Mouse (Mus musculus): ENCODE measurements around the gene Tmprss3.

Tmprss3 gene

GRCm38 (mm10) chr17:31192663-31193062 is 6.1 kb downstream of the Tmprss3 start:
- no peak for DNase-seq

DNA sequence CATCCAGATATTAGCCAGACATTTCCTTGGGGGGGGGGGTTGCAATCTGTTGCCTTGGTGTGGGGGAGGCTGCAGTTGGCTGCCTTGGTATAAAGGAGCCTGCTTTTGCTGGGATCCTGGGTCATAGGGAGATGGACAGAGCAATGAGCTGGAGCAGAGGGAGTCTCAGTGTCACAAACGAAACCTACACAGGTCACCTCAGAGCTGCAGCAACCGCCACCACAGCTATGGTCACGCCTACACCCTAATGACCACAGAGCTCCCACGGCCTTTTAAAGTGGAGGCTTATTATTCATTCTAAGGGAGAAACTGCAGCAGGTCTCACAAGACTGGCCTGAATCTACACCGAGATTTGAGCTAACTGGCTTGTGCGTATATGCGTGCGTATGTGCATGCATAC is 7.0 kb downstream of the Tmprss3 start:
- no peak for DNase-seq

GRCm38 (mm10) chr17:31187370-31187769 is 11.4 kb downstream of the Tmprss3 start:
- DNase-seq: peak; percentile 72

DNA sequence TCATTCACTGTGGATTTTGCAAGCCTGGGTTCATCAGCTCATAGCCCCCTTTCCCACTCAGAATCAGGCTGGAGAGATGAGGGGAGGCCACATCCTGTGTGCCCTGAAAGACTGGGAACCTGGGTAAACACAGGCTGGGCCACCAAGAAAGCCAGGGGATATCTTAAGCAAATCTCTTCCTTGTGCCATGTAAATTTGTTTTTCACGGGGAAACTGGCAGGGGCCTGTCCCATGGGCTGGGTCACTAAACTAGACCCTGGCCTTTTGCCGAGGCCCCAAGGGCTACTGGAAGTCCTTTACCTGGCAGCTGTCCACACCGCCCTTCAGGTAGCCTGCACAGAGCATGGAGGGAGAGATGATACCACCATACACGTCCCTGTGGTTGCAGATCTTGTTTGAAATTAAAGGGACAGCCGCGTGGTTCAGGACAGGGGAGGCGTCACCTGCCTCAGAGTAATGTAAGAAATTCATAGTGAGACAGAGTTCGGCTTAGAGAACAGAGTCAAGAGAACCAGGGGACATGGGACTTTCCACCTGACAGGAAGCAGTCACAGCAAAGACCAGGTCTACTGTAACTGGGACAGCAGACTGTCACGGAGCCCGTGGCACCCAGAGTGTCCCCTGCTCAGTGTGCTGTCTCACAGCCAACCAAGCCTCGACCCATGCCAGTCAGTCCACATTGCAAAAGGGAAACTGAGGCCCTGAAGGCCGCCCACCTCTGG is 14.3 kb downstream of the Tmprss3 start:
- DNase-seq: no peak

GRCm38 (mm10) chr17:31183180-31183974 is 15.4 kb downstream of the Tmprss3 start:
- peak; percentile 15 for DNase-seq

- DNase-seq: no peak
Measured at GRCm38 (mm10) chr17:31181490-31181889, 17.3 kb downstream of the Tmprss3 start.

DNA sequence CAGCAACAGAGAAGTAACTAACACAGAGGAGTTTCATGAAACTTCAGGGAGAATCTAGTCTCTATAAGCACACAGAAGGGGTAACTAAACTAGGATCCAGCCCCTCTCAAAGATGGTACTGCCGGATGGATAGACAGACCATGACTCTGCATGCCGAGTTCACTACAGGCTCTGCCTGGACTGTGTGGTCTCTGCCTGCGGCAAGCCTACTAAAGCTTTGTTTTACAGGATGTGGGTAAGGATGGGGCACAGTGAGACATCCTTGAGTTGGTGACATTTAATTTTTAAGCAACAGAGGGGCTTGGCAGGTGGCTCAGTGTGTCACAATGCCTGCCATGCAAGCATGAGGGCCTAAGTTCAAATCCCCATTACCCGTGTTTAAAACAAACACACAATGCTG is 22.5 kb downstream of the Tmprss3 start:
- no peak for DNase-seq

DNA sequence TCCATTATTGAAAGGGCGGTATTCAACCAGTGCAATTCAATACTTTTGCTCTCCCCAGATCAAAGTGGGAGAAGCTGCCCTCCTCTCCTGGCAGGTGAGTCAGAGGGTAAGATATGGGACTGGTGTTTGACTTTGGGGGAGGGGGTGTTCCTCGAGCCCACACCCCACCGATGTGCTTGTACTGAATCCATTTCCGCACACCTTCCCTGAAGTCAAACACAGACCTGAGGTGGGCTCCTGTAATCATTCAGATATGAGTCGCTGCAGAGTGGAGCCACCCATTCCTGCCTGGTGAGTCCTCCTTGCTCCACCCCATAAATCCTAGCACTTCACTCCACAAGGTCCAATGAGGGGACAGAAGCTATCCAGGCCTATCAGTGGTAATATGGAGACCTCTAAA is 29.0 kb downstream of the Tmprss3 start:
- no peak for DNase-seq

DNA sequence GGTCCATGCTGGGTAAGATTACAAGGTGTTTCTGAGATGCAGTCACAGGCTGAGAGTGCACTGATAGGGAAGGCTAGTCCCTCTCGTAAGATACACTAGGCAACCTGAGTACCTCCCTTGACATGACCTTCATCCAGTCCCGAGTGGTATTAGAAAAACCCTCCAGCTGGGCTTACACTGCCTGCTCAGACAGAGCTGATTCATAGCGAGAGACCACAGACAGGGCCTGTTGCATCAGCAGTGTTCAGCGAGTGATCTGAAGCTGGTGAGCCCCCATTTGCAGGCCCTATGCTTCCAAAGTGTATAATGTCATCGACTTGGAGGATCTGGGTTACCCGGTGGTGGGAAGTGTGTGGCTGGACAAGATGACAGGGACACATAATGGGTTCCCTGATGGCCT is 33.6 kb downstream of the Tmprss3 start, which contains the start of gene Tff1:
TSS of gene Tff1 (minus strand) at position 151 of the 400 bp plus-strand sequence.
- no peak for DNase-seq

DNA sequence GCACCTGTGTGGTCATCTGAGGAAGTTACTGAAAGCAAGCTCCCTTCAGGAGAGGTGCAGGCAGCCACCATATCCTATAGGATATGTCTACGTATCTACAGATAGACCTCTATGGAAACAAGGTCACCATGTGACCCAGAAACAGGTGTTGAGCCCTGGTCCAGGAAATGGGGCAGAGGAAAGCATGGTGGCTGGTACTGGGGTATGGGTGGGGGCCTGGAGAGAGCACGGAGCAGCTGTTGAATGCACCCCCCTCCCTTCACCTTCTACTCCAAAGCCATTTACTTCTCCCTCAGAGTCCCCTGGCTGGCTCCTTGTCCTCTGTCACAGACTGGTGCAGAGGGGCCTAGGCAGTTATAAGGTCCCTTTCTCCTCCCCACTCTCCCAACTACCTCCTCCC is 35.0 kb downstream of the Tmprss3 start:
- no peak for DNase-seq

DNA sequence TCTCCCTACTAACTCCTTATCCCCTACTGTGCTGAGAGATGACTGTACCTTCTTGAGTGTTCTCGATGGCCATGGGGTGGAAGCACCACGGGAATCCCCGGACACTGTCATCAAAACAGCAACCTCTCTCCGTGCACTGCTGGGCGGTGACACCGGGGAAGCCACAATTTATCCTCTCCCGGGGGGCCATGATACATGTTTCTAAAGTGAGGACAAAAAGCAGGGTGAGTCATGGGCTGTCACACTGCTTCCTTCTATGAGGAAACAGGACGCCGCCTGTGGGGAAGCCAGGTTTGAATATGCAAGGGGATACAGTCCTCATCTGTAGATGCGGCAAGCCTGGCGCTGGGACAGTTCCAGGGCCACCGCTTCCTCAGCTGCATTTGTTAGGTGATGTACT is 36.2 kb downstream of the Tmprss3 start:
- DNase-seq: no peak

DNA sequence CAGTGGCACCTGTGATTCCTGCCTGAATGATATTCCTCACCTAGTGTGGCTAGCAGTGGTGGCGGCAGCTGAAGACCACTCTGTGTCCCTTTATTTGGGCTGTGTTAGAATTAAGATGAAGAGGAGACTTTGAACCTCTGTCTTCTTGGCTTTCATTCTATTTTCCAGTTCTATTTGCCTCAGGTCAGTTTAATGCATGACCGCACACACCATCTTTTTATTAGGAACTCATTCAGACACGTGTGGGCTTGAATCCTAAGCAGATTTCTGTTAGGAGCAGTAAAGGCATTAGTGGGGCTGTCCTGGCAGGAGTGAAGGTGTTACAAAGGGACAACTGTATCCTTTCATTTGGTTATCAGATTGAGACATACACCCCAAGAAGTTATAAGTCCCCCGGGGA is 38.5 kb downstream of the Tmprss3 start:
- DNase-seq: no peak

GRCm38 (mm10) chr17:31157921-31158320 is 40.9 kb downstream of the Tmprss3 start:
- DNase-seq: no peak

DNA sequence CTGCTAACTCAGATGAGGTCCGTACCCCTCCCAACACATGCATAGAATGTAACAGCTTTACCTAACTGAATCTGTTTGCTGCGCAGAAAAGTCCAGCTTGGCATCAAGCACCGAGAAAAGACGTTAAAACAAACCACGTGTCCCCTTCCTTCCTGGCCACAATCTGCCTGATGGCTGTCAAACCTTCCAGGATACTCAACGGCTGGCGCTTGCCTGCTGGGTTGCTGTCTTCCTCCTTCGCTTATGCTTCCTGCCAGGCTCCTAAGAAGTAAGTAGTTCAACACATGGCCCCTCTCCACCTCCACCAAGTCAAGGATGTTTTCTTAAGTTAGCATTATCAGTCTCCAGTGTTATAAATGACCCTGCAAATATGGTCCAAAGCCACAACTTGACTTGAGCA is 45.0 kb downstream of the Tmprss3 start:
- DNase-seq: no peak

DNA sequence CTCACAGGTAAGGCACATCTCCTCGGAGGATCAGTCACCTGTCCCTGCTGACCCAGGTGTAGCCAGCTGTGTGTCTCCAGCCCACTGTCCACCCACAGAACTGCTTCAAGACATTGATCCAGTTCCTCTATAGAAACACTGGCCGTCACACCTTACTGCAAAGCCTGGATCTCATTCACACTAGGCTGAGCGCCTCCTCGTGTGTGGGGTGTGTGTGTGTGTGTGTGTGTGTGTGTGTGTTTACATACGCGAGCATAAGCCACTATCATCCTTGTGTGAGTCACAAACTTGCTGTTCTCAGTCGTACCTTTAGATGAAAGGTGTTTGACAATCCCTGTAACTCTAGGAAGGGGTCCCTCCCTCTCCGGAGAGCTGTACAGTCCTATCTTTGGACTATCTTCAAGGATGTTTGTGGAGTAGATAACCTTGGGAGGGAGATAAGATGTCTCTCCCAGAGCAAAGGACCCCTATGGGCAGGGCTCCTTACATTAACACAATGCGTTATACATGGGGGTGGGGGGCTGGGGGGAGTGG is 45.7 kb downstream of the Tmprss3 start:
- DNase-seq: no peak

DNA sequence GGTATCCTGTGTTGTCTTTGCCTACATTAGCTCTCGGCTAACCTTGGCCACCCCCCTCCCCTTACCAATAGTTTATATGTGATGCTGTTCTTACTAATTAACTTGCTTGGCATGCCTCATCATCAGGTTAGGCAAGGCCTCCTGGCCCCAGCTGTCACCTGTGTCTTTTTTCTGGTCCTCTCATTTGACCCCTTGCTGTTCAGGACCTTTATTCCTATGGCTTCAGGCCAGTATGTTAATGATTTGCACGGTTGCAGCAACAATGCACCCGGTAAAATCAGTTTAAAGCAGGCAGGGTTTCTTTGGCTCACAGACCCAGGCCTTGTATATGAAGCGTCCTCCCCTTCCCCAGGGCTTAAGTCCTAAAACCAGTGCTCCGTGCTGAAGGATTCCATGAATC is 46.3 kb downstream of the Tmprss3 start:
- no peak for DNase-seq

DNA sequence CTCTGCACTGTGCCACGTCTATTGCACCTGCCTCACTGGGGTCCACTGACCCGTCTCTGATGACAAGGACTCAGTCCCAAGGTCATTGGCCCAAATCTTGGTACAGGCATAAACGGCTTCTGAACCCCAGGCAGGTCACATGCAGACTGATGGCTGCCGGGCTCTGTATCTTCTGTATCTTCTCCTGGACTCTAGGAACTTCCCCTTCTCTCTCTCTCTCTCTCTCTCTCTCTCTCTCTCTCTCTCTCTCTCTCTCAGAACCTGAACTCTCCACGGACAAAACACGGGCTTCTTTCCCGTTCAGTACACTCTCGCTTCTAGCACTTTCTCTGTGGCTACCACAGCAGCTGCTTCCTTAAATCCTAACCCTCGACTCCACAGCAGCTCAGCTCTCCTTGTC is 52.8 kb downstream of the Tmprss3 start:
- DNase-seq: no peak

DNA sequence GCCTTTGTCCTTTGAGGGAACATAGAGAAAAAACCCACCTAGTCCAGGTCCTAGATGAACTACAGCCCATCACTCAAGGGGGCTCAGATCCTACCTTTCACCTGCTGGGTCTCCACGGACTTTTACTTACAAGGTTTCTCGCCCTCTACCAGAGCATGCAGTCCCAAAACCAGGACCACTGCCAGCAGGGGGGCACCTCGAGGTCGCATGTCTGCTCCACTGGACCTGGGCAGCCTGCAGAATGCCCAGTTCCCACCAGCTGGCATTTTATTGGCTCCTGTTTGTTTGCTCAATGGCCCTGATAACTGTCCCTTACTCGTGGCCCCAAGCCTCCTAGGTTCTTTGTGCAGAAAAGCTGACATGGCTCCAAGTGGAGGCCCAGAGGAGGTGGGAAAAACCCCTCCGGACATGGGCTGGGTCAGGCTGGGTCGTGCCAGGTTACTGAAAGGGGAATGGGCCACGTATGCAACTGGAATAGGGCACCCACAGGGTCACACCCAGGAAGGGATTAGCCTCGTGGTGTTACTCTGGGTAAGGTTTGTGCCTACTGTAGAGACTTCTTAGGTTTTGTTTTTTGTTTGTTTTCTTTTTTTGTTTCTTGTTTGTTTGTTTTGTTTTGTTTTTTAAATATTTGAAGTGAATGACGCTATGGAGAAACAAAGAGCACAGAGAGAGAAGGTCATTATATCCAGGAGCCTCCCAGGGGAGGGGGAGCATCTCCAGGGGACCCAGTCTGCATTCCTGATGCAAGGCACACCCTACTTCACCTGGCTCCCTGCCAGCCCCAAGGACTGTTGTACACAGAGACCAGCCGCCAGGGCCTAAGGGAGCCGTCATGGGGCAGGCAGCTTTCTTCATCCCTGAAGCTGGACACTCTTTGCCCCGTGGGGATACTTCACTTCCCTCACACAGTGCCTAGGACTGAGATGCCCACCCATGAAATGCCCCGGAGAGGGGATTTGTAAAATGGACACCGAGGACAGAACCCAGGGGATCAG is 54.4 kb downstream of the Tmprss3 start, which contains the start of gene Tff2:
TSS of gene Tff2 (minus strand) at position 243 of the 998 bp plus-strand sequence.
- no peak for DNase-seq

DNA sequence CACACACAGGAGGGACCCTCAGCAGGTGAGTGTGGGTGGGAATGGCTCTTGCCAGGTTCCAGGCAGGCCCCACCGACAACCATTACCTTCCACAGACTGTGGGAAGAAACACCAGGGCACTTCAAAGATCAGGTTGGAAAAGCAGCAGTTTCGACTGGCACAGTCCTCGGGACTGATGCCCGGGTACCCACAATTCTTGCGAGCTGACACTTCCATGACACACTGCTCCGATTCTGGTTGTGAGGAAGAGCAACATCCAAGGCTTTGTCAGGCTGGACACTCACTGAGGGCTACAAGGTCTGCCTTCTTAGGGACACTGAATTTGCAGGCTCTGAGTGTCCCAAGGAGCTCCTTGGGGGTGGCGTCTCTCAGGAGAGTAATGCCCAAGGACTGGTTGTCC is 56.7 kb downstream of the Tmprss3 start:
- no peak for DNase-seq

GRCm38 (mm10) chr17:31138398-31138797 is 60.4 kb downstream of the Tmprss3 start:
- peak; percentile 51 for DNase-seq

- DNase-seq: no peak
Measured at GRCm38 (mm10) chr17:31136821-31137220, 62.0 kb downstream of the Tmprss3 start.

GRCm38 (mm10) chr17:31136291-31136690 is 62.5 kb downstream of the Tmprss3 start:
- no peak for DNase-seq

GRCm38 (mm10) chr17:31134913-31135312 is 63.9 kb downstream of the Tmprss3 start:
- DNase-seq: no peak
